Mouse (Mus musculus) limb, embryonic 13.5 days (tissue): ENCODE measurements at regions not wholly inside any gene's neighbourhood (a gene's known extent, or its start where the extent isn't known, plus 50 kb on each side); places are given as distances from the start of the nearest gene placed in this dataset.

Source experiments
- ATAC-seq: fragments of 200-750 bp; cut with Nextera tagmentation; 2 replicates; pipeline ENCODE4 v1.8.0; 2017; ENCODE audit warnings: low read depth, moderate number of reproducible peaks, moderate TSS enrichment; ENCODE audit not compliant: low FRiP score
- H3K27ac ChIP-seq: fragments of 300-500 bp; sonication (generic); 2 replicates; pipeline ENCODE4 v1.5.1; 2015; ENCODE audit warnings: inconsistent platforms, mild to moderate bottlenecking, moderate library complexity
- H3K27me3 ChIP-seq: fragments of 300-500 bp; sonication (generic); 2 replicates; pipeline ENCODE4 v1.6.1; 2015; ENCODE audit warnings: mild to moderate bottlenecking, inconsistent platforms
- H3K36me3 ChIP-seq: fragments of 300-500 bp; sonication (generic); 2 replicates; pipeline ENCODE4 v1.6.1; 2015; ENCODE audit warnings: inconsistent platforms, mild to moderate bottlenecking, moderate library complexity
- H3K4me1 ChIP-seq: fragments of 300-500 bp; sonication (generic); 2 replicates; pipeline ENCODE4 v1.6.1; 2015; ENCODE audit warnings: inconsistent platforms
- H3K4me2 ChIP-seq: fragments of 300-500 bp; sonication (generic); replicated peaks from 2 replicates; pipeline ENCODE4 v1.6.1; 2015; ENCODE audit warnings: inconsistent platforms, mild to moderate bottlenecking, moderate library complexity
- H3K4me3 ChIP-seq: fragments of 300-500 bp; sonication (generic); 2 replicates; pipeline ENCODE4 v1.5.1; 2015; ENCODE audit warnings: moderate library complexity, mild to moderate bottlenecking, inconsistent platforms
- H3K9ac ChIP-seq: fragments of 300-500 bp; sonication (generic); 2 replicates; pipeline ENCODE4 v1.6.1; 2015; ENCODE audit warnings: mild to moderate bottlenecking, inconsistent platforms
- H3K9me3 ChIP-seq: fragments of 300-500 bp; sonication (generic); 2 replicates; pipeline ENCODE4 v1.6.1; 2016; ENCODE audit warnings: inconsistent platforms
- WGBS: fragments of 180-500 bp; shearing (Covaris S2); methylation state at CpG from one replicate; pipeline ENCODE4 v1.1.7; 2015; 5-methylcytosine and 5-hydroxymethylcytosine counted together

- H3K27ac ChIP-seq = no peak overlapping the region
- no peaks in the 10 kb centered on the region for H3K36me3 ChIP-seq
- H3K4me2 ChIP-seq = no peak overlapping the region
- no peaks in the 10 kb centered on the region for H3K4me1 ChIP-seq
- no peaks in the 10 kb centered on the region for H3K27me3 ChIP-seq
- H3K4me3 ChIP-seq = no peak overlapping the region
- H3K9me3 ChIP-seq = no peaks in the 10 kb centered on the region
- WGBS = 55% methylated on average over 1 of the region's 1 CpGs
- no peak for ATAC-seq
- H3K9ac ChIP-seq = no peak overlapping the region
Observed at GRCm38 (mm10) chr4:72592129-72592528, 260.3 kb downstream of the Aldoart1 start.

- no peak for ATAC-seq
- Histone ChIP-seq H3K4me3 (no peak overlapping the region), H3K4me2 (no peak overlapping the region), H3K27me3 (no peaks in the 10 kb centered on the region), H3K9me3 (no peaks in the 10 kb centered on the region), H3K9ac (no peak overlapping the region), H3K36me3 (no peaks in the 10 kb centered on the region), H3K27ac (no peak overlapping the region), H3K4me1 (0 out of 2 replicates have a peak, but pooled peaks cover 4% of the 10 kb centered on the region)
- 80% methylated on average over 1 of the region's 1 CpGs for WGBS
Observed at GRCm38 (mm10) chr4:72574946-72575345, 277.5 kb downstream of the Aldoart1 start.

GRCm38 (mm10) chr4:72571924-72572323, 280.5 kb downstream of the Aldoart1 start:
- H3K9ac ChIP-seq = no peak overlapping the region
- WGBS = 41% methylated on average over 2 of the region's 2 CpGs
- no peak overlapping the region for H3K27ac ChIP-seq
- ATAC-seq = no peak
- no peak overlapping the region for H3K4me3 ChIP-seq
- H3K36me3 ChIP-seq = no peaks in the 10 kb centered on the region
- no peaks in the 10 kb centered on the region for H3K27me3 ChIP-seq
- H3K9me3 ChIP-seq = no peaks in the 10 kb centered on the region
- H3K4me2 ChIP-seq = no peak overlapping the region
- H3K4me1 ChIP-seq = 0 out of 2 replicates have a peak, but pooled peaks cover 4% of the 10 kb centered on the region

DNA sequence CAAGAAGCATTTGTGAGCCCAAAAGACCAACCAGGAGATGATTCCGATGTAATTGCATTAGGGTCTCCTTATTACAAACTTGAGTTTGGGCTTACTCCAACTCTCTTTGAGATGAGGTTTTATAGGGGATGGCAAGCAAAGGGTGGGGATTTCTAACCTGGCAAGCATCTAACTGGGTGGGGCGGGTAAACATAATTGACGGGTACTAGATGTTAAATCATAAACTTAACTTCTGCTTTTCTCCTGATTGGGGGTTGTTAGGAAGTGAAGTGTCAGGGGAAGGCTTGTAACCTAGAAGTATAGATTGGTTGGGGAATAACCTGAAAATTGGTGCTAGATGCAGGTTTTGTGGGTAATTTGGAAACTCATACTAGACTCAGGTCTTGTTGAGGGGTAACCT, 287.2 kb downstream of the Aldoart1 start:
- Histone ChIP-seq H3K4me1 (peaks cover 12% of the 10 kb centered on the region; the same call in 1 of the 2 replicates), H3K36me3 (no peaks in the 10 kb centered on the region), H3K9me3 (no peaks in the 10 kb centered on the region), H3K27ac (no peak overlapping the region), H3K4me3 (no peak overlapping the region), H3K27me3 (no peaks in the 10 kb centered on the region), H3K9ac (no peak overlapping the region), H3K4me2 (no peak overlapping the region)
- whole genome bisulfite sequencing = 85% methylated on average over 3 of the region's 3 CpGs
- ATAC-seq = no peak

GRCm38 (mm10) chr4:72562909-72563676, 289.3 kb downstream of the Aldoart1 start:
- H3K36me3 ChIP-seq = no peaks in the 10 kb centered on the region
- H3K4me2 ChIP-seq = no peak overlapping the region
- ATAC-seq = 0 out of 2 replicates have a peak, but pooled peaks have one; percentile 28
- H3K27ac ChIP-seq = no peak overlapping the region
- WGBS = 10% methylated on average over 4 of the region's 4 CpGs
- peaks cover 11% of the 10 kb centered on the region; the same call in 1 of the 2 replicates for H3K4me1 ChIP-seq
- no peak overlapping the region for H3K4me3 ChIP-seq
- H3K27me3 ChIP-seq = no peaks in the 10 kb centered on the region
- no peak overlapping the region for H3K9ac ChIP-seq
- no peaks in the 10 kb centered on the region for H3K9me3 ChIP-seq

GRCm38 (mm10) chr4:72554276-72554675, 298.2 kb downstream of the Aldoart1 start:
- ATAC-seq = no peak
- no peak overlapping the region for H3K4me3 ChIP-seq
- H3K9me3 ChIP-seq = no peaks in the 10 kb centered on the region
- no peak overlapping the region for H3K27ac ChIP-seq
- H3K9ac ChIP-seq = no peak overlapping the region
- H3K27me3 ChIP-seq = no peaks in the 10 kb centered on the region
- H3K36me3 ChIP-seq = no peaks in the 10 kb centered on the region
- H3K4me1 ChIP-seq = no peaks in the 10 kb centered on the region
- no peak overlapping the region for H3K4me2 ChIP-seq

- Histone ChIP-seq H3K4me3 (no peak overlapping the region), H3K4me1 (no peaks in the 10 kb centered on the region), H3K4me2 (no peak overlapping the region), H3K36me3 (no peaks in the 10 kb centered on the region), H3K9me3 (no peaks in the 10 kb centered on the region), H3K9ac (no peak overlapping the region), H3K27ac (no peak overlapping the region), H3K27me3 (no peaks in the 10 kb centered on the region)
- ATAC-seq = no peak
- 24% methylated on average over 1 of the region's 1 CpGs for WGBS
Observed at GRCm38 (mm10) chr4:72534563-72534962, 317.9 kb downstream of the Aldoart1 start.

- no peaks in the 10 kb centered on the region for H3K4me1 ChIP-seq
Observed at GRCm38 (mm10) chr4:72524630-72525029, 323.9 kb upstream of the Tle1 start.

DNA sequence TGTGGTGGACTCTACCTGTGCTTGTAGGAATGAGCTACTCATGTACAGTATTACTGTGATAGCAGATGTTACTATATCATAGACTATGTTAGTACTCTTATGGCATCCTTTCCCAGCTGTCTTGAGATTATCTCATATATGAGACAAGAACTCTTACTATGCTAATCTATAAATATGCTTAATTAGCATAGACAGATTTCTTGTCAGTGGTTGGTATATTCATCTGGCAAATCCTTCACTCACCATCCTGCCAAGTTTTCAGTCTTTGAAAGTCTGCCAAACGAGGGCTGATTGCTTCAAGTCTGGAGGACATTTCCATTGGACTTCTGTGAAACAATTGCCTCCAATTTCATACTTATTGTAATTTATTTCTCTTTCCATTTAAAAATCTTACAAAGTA, 323.4 kb upstream of the Tle1 start:
- no peaks in the 10 kb centered on the region for H3K9me3 ChIP-seq
- no peak overlapping the region for H3K4me2 ChIP-seq
- H3K27me3 ChIP-seq = no peaks in the 10 kb centered on the region
- H3K9ac ChIP-seq = no peak overlapping the region
- no peak overlapping the region for H3K27ac ChIP-seq
- no peak overlapping the region for H3K4me3 ChIP-seq
- ATAC-seq = no peak
- 70% methylated on average over 1 of the region's 1 CpGs for WGBS
- H3K36me3 ChIP-seq = no peaks in the 10 kb centered on the region
- H3K4me1 ChIP-seq = no peaks in the 10 kb centered on the region

More at GRCm38 (mm10) chr4:72524630-72525029, 323.9 kb upstream of the Tle1 start:
- no peak for ATAC-seq
- Histone ChIP-seq H3K36me3 (no peaks in the 10 kb centered on the region), H3K9me3 (no peaks in the 10 kb centered on the region), H3K9ac (no peak overlapping the region), H3K27ac (no peak overlapping the region), H3K4me2 (no peak overlapping the region), H3K4me3 (no peak overlapping the region), H3K27me3 (no peaks in the 10 kb centered on the region)

DNA sequence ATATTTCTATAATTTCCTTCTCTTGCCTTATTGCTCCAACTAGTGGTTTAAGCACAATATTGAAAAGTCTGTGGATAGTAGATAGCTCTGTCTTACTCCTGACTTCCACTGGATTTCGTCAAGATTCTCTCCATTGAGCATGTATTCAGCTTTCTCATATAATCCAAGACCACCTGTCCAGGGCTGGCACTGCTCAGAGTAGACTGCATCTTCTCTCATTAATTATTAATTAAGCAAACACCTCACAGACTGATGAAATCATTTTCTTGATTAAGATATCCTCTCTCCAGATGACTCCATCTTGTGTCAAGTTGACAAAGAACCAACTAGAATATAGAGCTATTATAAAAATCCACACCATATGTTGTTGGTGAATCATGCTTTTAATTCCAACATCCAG, 310.5 kb upstream of the Tle1 start:
- Histone ChIP-seq H3K27me3 (no peaks in the 10 kb centered on the region), H3K4me1 (no peaks in the 10 kb centered on the region), H3K9ac (no peak overlapping the region), H3K27ac (no peak overlapping the region), H3K4me3 (no peak overlapping the region), H3K36me3 (no peaks in the 10 kb centered on the region), H3K9me3 (no peaks in the 10 kb centered on the region), H3K4me2 (no peak overlapping the region)
- WGBS = 78% methylated on average over 1 of the region's 1 CpGs
- ATAC-seq = no peak

DNA sequence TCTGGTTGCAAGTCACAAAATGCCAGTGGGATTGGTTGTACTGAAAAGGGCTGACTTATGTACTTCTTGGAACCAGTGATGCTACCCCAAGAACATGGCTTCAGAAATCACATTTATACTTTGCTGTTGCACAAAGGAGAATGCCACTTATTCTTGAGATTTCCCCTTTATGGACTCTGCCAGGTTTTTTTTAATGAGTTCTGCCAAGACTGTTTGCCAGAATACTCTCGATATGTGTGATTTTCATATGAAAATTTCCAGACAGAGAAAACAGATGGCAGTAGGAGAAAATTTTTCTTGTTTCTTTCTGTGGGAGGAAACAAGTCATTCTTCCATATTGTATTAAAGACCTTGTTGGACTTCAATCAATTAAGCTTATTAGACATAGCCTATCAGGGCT, 281.0 kb upstream of the Tle1 start:
- no peaks in the 10 kb centered on the region for H3K27me3 ChIP-seq
- H3K4me3 ChIP-seq = no peak overlapping the region
- H3K4me2 ChIP-seq = no peak overlapping the region
- H3K9ac ChIP-seq = no peak overlapping the region
- H3K36me3 ChIP-seq = no peaks in the 10 kb centered on the region
- WGBS = 66% methylated on average over 1 of the region's 1 CpGs
- no peak for ATAC-seq
- no peaks in the 10 kb centered on the region for H3K9me3 ChIP-seq
- no peak overlapping the region for H3K27ac ChIP-seq
- no peaks in the 10 kb centered on the region for H3K4me1 ChIP-seq

GRCm38 (mm10) chr4:72480535-72480934, 279.8 kb upstream of the Tle1 start:
- 77% methylated on average over 3 of the region's 3 CpGs for WGBS
- no peaks in the 10 kb centered on the region for H3K36me3 ChIP-seq
- ATAC-seq = no peak

More at GRCm38 (mm10) chr4:72480535-72480934, 279.8 kb upstream of the Tle1 start:
- Histone ChIP-seq H3K27ac (no peak overlapping the region), H3K4me2 (no peak overlapping the region), H3K27me3 (no peaks in the 10 kb centered on the region), H3K9ac (no peak overlapping the region), H3K4me3 (no peak overlapping the region), H3K4me1 (no peaks in the 10 kb centered on the region), H3K9me3 (no peaks in the 10 kb centered on the region)
